ENCODE assay signal across 8 mouse cellular contexts in the genomic region with DNA sequence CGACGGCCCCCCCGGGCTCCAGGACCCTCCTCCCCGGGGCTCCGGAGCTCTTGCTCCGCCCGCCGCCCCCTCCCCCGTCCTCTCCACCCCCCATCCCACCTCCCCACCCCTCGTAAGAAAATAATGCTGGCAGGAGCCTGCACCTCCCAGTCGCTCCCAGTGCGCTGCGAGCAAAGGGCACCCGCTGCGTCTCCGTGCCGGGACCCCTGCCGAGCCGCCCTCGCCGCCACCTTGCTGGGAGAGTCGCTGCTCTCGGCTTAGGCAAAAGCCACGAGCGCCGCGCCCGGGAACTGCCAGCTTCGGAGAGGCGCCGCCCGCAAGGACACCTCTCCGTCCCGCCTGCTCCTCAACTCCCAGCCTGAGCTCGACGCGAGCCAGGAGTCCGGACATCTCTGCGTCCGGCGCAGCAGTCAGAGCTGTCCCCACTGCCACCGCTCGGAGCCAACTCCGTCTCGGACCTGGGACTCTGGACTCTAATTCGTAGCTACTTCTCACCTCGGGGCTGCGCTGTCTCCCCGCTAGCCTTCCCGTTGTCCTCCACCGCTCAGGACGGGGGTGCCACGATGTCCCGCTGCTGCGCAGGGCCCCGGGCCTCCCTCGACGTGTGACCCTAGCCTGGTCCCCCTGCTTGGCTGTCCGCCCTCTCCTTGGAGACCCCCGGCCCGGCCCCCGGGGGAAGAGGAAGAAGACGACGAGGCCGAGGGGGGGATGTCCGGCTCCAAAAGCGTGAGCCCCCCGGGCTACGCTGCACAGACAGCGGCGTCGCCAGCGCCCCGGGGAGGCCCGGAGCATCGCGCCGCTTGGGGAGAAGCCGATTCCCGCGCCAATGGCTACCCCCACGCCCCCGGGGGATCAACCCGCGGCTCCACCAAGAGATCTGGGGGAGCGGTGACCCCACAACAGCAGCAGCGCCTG. TPM values are rescaled to one million over a fixed set of nuclear protein-coding genes. Genes with fewer than 3 reads are reported as not detected.
DNase-seq lines count a peak whose midpoint lies in the region; ATAC-seq and TF ChIP-seq lines count a peak whose summit lies in the region.

No protein-coding gene starts in this region.

- peak overlapping the region; percentile 86 for H3K27ac ChIP-seq in heart, embryonic 12.5 days (ENCODE audit: poor library complexity, severe bottlenecking)
- no peak overlapping the region for H3K27ac ChIP-seq in kidney, embryonic 14.5 days (ENCODE audit: low read depth, low read length)
- H3K27ac ChIP-seq in liver, embryonic 11.5 days (ENCODE audit: low read depth, low read length), result no peak overlapping the region
- H3K27ac ChIP-seq in midbrain, postnatal 0 days (ENCODE audit: low read depth, low read length), result peak overlapping the region; percentile 78

- peaks cover 54% of the 10 kb centered on the region for H3K27me3 ChIP-seq in heart, embryonic 12.5 days (replicated peaks)
- peaks cover 68% of the 10 kb centered on the region for H3K27me3 ChIP-seq in kidney, embryonic 14.5 days (ENCODE audit: control insufficient read depth, insufficient read depth, low read length)
- peaks cover 88% of the 10 kb centered on the region for H3K27me3 ChIP-seq in liver, embryonic 11.5 days (replicated peaks; ENCODE audit: control insufficient read depth, insufficient read depth, low read length)
- H3K27me3 ChIP-seq in midbrain, postnatal 0 days (ENCODE audit: insufficient read depth, low read length), result peaks cover 8% of the 10 kb centered on the region

- H3K36me3 ChIP-seq in heart, embryonic 12.5 days, result no peaks in the 10 kb centered on the region; the same call in 1 of the 2 replicates
- no peaks in the 10 kb centered on the region for H3K36me3 ChIP-seq in kidney, embryonic 14.5 days (ENCODE audit: control insufficient read depth, insufficient read depth, low read length)
- H3K36me3 ChIP-seq in liver, embryonic 11.5 days (ENCODE audit: control insufficient read depth, insufficient read depth, low read length), result no peaks in the 10 kb centered on the region
- H3K36me3 ChIP-seq in midbrain, postnatal 0 days (ENCODE audit: insufficient read depth, low read length), result no peaks in the 10 kb centered on the region

- peak; percentile 44; the same call in 1 of the 2 replicates for ATAC-seq in heart, embryonic 12.5 days (ENCODE audit: insufficient number of reproducible peaks, low FRiP score)
- peak; percentile 45 for ATAC-seq in kidney, embryonic 14.5 days (ENCODE audit: low FRiP score, low TSS enrichment)
- ATAC-seq in liver, embryonic 11.5 days (replicated peaks; ENCODE audit: low FRiP score), result no peak; the same call in 1 of the 2 replicates
- peak; percentile 28 for ATAC-seq in midbrain, postnatal 0 days (ENCODE audit: low FRiP score)

- WGBS in heart, embryonic 12.5 days, result under 1% methylated on average over 83 of the region's 87 CpGs
- WGBS in kidney, embryonic 14.5 days, result 2% methylated on average over 82 of the region's 87 CpGs
- 2% methylated on average over 78 of the region's 87 CpGs for WGBS in liver, embryonic 11.5 days
- WGBS in midbrain, postnatal 0 days, result under 1% methylated on average over 72 of the region's 87 CpGs

- peak overlapping the region; percentile 85 for H3K4me2 ChIP-seq in heart, embryonic 12.5 days
- peak overlapping the region; percentile 99 for H3K4me2 ChIP-seq in kidney, embryonic 14.5 days (replicated peaks; ENCODE audit: low read depth, low read length)
- H3K4me2 ChIP-seq in liver, embryonic 11.5 days, result peak overlapping the region; percentile 77
- H3K4me2 ChIP-seq in midbrain, postnatal 0 days (ENCODE audit: low read depth, low read length, poor library complexity, severe bottlenecking), result peak overlapping the region; percentile 81

- peak overlapping the region; percentile 83 for H3K9ac ChIP-seq in heart, embryonic 12.5 days
- H3K9ac ChIP-seq in kidney, embryonic 14.5 days (ENCODE audit: low read depth, low read length), result peak overlapping the region; percentile 56
- H3K9ac ChIP-seq in liver, embryonic 11.5 days (ENCODE audit: low read depth, low read length), result no peak overlapping the region; the same call in 1 of the 2 replicates
- peak overlapping the region; percentile 80 for H3K9ac ChIP-seq in midbrain, postnatal 0 days (replicated peaks; ENCODE audit: low read length, poor library complexity, severe bottlenecking)

- peaks cover 64% of the 10 kb centered on the region for H3K4me1 ChIP-seq in heart, embryonic 12.5 days (replicated peaks)
- peaks cover 13% of the 10 kb centered on the region; the same call in 1 of the 2 replicates for H3K4me1 ChIP-seq in kidney, embryonic 14.5 days (ENCODE audit: control insufficient read depth, insufficient read depth, low read length)
- H3K4me1 ChIP-seq in liver, embryonic 11.5 days (replicated peaks; ENCODE audit: control insufficient read depth, insufficient read depth, low read length), result no peaks in the 10 kb centered on the region; the same call in 1 of the 2 replicates
- H3K4me1 ChIP-seq in midbrain, postnatal 0 days (ENCODE audit: insufficient read depth, low read length), result peaks cover 45% of the 10 kb centered on the region

- H3K4me3 ChIP-seq in heart, embryonic 12.5 days, result peak overlapping the region; percentile 72
- peak overlapping the region; percentile 49 for H3K4me3 ChIP-seq in kidney, embryonic 14.5 days (ENCODE audit: low read length)
- H3K4me3 ChIP-seq in liver, embryonic 11.5 days (ENCODE audit: low read depth, low read length), result peak overlapping the region; percentile 57
- H3K4me3 ChIP-seq in midbrain, postnatal 0 days (ENCODE audit: low read depth, low read length), result peak overlapping the region; percentile 89

- peak; percentile 46 to 51 for DNase-seq in frontal cortex, postnatal 36 days (ENCODE audit: low spot score in 2 of 2)
- no peak for DNase-seq in frontal cortex, postnatal 25 days (ENCODE audit: low spot score in 2 of 2)
- peak; percentile 76 for DNase-seq in embryo, embryonic 11 days
- peak; percentile 57 for DNase-seq in liver, embryonic 11.5 days (ENCODE audit: low spot score)
- DNase-seq in midbrain, postnatal 0 days (ENCODE audit: low spot score), result peak; percentile 73
- peak; percentile 36 for DNase-seq in testis, postnatal 14 days (ENCODE audit: low spot score)

- H3K9me3 ChIP-seq in heart, embryonic 12.5 days (replicated peaks), result no peaks in the 10 kb centered on the region
- H3K9me3 ChIP-seq in kidney, embryonic 14.5 days (ENCODE audit: control insufficient read depth, low read length), result no peaks in the 10 kb centered on the region
- H3K9me3 ChIP-seq in liver, embryonic 11.5 days (ENCODE audit: control insufficient read depth, low read length), result no peaks in the 10 kb centered on the region
- no peaks in the 10 kb centered on the region for H3K9me3 ChIP-seq in midbrain, postnatal 0 days (ENCODE audit: low read length)

- TF ChIP-seq CTCF in midbrain, postnatal 0 days (IDR thresholded peaks at IDR 0.05), result peak; percentile 54

RNA-seq across cellular contexts. Expression of a gene that starts 1.0 kb away (rescaled TPM):
- polyA plus RNA-seq in heart, embryonic 12.5 days (2016; fragmentation: Nextera tagmentation; extraction: Ambion mirVana), result 7.8 and 8.3 TPM in 2 replicates
- 0.34 and 0.42 TPM in 2 replicates for polyA plus RNA-seq in kidney, embryonic 14.5 days (2014; fragmentation: Nextera tagmentation; extraction: Ambion mirVana)
- 0.48 and 0.52 TPM in 2 replicates for polyA plus RNA-seq in liver, embryonic 11.5 days (2014; fragmentation: Nextera tagmentation; extraction: Ambion mirVana)
- 73.9 and 77.3 TPM in 2 replicates for total RNA-seq in midbrain, postnatal 0 days (2014; rRNA removed)
- polyA plus RNA-seq in midbrain, postnatal 0 days (2015; fragmentation: Nextera tagmentation; extraction: Ambion mirVana), result 6.9 and 7.5 TPM in 2 replicates

Comparison
In these comparisons a context has a peak if more than half of its experiments do, and no peak if none do; other contexts are left out.
1. DNase-seq: peak in frontal cortex, postnatal 36 days (2 of 2), embryo, embryonic 11 days (single experiment), liver, embryonic 11.5 days (single experiment), midbrain, postnatal 0 days (single experiment) and testis, postnatal 14 days (single experiment); none in frontal cortex, postnatal 25 days (0 of 2).
2. H3K27ac ChIP-seq: peak in heart, embryonic 12.5 days (single experiment) and midbrain, postnatal 0 days (single experiment); none in kidney, embryonic 14.5 days (single experiment) and liver, embryonic 11.5 days (single experiment).
3. Peak in every context shown above with its lines, with median percentiles within 50 percentile points of each other: H3K4me2 ChIP-seq and H3K4me3 ChIP-seq.